Mouse (Mus musculus): ENCODE measurements around the gene Wdhd1.
"Not testable (repeated sequence)": the region's sequence is repeated elsewhere in the genome, so short reads cannot be mapped to it uniquely, and the experiment has no call there.

Wdhd1 gene

DNA sequence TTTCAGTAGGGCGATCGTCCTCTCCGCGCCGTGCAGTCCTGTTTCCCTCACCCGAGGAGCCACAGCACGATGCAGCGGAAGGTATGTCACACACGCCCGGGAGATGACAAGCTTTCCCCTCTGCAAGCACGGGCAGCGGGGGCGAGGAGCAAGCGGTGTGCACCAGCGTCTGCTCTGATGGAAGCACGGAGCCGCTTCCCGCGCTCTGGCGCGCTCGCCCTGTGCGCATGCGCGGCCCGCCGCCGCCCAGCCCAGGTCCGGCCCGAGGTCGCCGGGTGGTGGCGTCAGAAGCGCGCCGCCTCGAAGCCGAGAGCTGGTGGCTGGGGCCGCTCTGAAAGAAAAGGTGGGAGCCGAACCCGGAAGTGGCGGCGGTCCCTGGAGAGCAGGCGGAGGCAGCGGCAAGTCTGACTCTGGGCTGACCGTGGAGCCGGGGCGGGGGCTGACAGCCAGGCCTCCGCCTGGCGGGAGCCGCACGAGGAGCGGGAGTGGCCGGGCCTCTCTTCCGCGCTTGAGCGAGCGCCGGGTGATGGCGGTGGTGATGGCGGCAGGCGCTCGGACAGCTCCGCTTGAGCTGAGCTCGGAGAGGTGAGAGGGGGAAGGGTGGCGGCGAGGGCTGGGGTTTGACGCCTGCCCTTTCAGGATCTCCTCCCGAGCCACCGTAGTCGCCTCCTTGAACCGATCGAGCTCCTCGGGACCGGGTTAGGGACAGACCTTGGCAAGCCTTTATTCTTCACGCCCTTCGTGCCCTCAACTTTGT, at the start of gene Wdhd1, which contains the start of gene Socs4:
TSS of gene Wdhd1 (minus strand) at position 221 of the 757 bp plus-strand sequence.
TSS of gene Socs4 (plus strand) at position 295 of the 757 bp plus-strand sequence.
- peak; percentile 94 for DNase-seq

DNA sequence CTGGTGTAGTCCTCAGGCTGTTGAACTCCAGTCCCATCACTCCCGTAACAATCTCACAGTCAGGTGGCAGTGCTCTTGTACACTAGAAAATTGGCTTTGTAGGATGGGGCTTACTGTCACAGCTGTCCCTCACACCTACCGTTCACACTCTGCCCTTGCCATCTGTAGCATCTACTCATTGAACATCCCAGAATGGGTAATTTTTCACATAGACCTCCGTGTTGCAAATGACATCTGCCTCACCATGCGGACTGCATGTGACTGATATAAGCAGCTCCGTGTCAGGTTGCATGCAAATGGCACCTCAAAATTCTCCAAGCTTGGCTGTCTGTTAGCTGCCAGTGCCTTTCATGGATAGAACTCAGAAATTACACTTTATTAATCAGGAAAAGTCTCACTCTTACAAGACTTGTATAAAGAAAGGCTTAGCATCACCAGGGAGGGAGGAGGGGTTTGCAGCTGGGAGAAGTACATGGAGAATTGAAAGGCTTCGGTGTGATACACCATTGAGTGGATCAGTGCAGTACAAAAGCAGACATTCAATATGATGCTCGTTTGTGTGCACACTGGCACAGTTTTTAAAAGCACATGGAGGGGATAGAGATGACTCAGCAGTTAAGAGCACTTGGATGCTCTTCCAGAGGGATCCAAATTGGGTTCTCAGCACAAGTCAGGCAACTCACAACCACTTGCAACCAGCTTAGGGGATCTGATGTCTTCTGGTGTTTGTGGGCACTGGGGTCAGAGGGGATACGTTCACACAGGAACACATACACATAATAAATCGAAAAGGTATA, 49.5 kb upstream of the Wdhd1 start:
- no peak for DNase-seq

DNA sequence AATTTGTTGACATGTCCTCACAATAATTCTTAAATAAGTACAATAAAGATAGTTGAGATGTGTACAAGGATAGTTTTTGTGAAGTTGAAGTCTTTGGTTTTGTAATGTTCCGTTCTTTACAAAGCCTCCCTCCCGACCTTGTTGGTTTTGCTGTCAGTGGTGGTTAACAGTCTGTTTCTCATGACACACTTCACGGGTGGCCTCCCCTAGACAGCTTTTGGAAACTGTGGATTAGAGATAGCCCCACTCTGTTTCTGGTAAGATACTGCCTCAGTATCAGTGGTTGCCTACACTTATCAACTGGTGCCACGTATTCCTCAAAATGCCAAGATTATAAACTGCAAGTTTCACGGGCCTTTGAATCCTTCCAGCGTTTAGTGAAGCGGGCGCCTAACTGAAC, 44.9 kb upstream of the Wdhd1 start:
- DNase-seq, result not testable (repeated sequence)

DNA sequence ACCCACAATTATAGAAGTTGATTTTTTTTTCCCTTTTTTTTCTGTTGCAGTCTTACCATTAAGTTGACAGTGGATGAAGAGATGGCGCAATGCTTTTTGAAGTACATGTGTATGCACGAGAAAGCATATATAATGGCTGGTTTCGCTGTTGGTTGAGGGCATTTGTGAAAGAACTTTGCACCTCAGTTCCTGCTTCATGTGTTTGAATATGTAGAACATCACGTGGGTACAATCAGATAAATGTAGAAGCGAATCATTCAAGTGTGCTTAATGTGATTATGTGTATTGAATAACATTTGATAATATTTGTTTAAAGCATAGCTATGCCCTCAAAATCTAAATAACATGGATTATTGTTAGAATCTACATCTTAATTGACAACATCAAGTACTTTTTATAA, 42.7 kb upstream of the Wdhd1 start:
- no peak for DNase-seq

DNA sequence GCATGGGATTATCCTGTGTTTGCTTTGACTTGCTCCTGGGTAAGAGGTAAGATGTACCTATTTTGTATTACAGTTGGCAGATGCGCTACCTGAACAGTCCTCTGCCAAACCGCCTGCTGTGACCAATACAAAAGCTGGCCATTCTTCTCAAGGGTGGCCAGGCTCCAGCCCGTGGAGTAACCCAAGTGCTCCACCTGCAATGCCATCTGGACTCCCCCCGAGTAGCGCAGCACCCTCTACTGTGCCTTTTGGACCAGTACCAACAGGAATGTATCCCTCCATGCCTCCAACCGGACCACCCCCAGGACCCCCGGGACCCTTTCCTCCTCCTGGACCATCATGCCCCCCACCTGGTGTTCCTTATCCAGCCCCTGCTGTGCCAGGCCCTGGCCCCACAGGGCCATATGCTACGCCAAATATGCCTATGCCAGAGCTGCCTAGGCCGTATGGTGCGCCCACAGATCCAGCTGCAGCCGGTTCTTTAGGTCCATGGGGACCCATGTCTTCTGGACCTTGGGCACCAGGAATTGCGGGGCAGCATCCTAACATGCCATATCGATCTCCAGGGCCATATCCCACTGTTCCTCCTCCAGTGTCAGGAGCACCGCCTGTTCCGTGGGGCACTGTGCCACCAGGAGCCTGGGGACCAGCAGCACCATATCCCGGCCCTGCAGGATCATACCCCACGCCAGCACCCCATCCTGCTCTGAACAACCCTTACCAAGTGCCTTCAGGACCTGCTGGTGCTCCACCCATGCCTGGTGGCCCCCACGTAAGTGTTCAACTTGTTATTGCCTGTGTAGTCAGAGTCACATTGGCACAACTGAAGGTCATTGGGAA, 33.9 kb upstream of the Wdhd1 start:
- DNase-seq, result no peak

DNA sequence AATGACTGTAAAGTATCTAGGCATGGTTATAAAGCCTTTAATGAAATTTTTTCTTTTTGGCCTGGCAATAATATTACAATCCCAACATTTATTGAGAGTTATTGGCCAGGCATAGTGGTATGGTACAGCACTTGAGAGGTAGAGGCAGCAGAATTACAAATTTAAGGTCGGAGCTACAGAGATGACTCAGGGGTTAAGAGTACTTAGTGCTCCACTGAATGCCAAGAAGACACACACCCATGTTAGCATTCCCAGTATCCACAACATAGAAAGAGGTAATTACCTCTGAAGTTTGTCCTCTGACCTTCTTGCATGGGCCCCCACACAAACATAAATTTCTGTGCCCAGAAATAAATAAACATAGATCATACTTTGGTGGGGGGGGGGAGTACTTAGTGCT, 32.4 kb upstream of the Wdhd1 start:
- DNase-seq, result no peak

DNA sequence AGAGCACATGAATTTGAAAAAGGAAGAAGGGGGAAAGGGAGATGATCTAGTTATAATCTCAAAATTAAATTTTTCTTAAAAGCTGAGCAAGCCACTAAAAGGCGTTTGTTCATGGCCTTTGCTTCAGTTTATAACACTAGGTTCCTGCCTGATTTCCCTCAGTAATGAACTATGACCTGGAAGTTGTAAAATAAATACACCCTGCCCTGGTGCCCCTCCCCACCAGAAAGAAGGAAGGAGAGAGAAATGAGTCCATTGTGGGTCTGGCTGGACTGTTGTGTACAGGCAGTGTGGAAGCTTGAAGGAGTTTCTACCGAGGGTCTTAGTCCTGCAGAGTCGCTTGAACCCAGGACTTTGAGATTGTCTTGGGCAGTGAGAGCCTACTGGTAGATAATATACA, 31.0 kb upstream of the Wdhd1 start:
- no peak for DNase-seq

DNA sequence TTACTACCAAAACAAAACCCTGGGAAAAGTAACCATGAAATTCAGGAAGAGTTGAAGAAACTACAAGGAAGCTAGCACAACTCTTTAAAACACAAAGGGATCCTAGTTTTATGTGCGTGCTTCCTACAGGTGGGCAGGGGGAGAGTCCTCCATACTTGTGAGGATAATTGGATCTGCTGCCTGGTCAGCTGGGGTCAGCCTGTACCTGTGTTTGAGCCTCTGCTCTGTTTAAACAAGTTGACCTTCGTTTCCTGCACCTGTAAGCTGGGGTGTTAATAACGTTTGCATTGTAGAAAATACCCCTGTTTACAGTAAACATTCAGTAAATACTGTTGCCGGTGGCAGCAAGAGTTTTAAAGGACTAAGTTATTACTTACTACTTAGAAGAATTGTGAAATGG, 29.3 kb upstream of the Wdhd1 start:
- no peak for DNase-seq

DNA sequence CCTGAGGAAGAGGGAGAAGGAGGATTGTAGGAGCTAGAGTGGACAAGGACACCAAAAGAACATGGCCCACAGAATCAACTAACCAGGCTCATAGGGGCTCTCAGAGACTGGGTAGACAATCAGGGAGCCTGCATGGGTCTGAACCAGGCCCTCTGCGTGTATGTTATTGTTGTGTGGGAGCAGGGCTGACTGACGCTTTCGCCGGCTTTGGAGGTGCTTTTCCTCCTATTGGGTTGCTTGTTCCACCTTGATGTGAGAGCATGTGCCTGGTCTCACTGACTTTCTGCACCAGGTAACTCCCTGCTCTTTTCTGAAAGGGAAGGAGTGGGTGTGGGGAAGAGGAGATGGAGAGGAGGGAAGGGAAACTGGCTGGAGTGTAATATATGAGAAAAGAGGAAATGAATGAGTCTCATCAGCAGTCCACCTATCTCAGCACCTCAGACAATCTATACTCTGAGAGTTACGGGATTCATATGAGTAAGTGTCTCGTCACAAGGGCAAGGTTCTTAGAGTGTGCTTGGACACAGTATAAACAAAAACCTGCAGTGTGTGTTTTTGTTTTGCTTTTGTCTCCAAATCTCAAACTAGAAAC, 28.3 kb upstream of the Wdhd1 start:
- DNase-seq, result no peak

DNA sequence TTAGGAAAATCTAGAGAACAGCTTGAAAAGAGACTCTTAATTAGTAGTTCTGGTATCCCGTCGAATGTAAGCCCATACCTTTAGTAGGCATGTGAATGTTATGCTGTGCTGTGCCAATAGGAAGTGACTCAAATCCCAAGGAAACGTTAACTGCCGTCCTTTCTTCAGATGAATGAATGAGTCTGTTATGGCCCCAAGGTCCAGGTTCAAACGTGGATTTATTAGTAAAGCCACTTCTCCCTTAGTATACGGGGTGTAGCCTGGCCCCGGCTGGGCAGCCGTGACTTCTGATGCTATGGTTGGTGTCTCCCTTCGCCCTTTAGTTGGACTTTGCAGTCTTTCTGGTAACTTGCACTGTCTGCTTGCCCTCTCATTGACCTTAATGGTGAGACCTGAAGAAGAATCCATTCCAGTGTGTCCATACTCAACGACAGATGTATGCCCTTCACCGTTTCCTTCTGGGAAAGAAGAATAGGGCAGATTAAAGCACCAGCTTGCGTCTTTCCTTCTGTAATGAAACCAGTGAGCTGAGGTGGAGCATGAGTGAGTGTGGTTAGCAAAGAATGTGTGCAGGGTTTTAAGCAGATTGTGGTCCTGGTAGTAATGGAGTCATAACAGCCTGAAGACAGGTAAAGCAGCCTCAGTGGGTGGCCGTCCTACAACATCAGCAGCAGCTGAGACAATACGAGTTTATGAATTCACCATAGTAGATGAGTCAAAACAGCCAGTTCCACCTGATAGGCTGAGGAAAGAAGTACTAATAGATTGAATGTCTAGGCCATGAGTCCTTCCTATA, 26.4 kb upstream of the Wdhd1 start:
- no peak for DNase-seq

DNA sequence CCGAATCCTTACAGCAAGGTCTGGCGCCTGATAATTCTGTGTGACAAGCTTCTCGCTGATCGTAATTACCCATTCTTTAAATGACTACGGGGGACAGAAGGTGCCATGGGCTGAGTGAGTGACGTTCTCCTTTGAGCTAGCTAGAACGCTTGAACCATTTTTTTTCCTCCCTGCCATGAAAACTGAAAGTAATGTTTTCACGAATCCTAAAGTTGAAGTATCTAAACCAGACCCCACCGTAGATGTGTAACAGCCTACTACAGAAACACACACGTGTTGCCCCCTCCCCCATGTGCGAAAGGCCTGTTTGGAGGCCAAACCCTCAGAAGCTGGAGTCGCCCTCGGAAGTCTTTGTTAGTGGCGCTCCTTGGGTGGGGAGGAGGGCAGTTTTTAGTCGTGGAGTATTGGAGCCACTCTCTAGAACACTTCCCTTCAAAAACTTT, 22.2 kb upstream of the Wdhd1 start:
- DNase-seq, result no peak

DNA sequence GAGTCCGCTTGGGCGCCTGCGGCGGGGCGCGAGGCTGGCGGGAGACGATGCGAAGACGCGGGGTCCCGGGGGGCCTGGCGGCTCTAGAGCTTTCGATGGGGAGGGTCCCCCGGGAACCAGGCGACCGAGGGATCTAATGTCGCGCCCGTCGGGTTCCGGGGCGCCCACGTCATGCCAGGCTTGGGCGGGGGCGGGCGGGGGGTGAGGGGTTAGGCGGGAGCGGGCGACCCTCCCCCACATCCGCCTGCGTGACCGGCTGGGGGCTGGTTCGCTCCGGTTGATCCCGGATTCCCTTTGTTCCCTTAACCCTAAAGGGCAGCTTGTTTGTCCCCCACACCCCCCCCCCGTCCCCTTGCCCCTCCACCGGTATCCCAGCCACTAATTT, 21.7 kb upstream of the Wdhd1 start:
- DNase-seq, result no peak

DNA sequence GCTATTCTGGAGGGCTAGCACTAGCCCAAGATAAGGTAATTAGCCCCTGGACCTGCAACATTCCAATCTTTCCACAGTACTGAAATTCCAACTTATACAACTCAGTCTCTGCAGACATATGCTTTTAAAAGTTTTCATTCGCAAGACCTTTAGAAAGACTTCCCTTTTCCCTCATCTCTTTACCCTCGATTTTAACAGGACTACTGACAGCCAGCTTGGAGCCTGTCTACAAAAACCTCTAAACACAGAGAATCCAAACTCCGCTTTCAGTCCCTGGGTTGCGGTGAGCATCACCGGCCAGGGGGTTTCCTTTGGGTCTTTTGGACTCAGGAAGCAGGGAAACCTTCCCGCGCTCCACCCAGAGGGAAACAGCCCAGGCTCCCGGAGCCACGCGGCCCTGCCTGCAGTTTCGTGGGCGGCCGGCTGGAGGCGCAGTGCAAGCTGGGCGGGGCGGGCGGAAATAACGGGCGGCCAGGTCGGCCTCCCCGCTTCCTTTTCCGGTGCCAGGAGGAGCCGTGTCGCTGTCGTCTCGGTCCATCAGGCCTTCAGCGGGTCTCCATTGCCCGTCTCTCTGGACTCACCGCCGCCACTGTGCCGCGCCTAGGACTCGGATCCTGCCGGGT, 21.2 kb upstream of the Wdhd1 start, which contains the start of gene Mapk1ip1l:
TSS of gene Mapk1ip1l (plus strand) at position 482 of the 623 bp plus-strand sequence.
- peak; percentile 95 for DNase-seq

DNA sequence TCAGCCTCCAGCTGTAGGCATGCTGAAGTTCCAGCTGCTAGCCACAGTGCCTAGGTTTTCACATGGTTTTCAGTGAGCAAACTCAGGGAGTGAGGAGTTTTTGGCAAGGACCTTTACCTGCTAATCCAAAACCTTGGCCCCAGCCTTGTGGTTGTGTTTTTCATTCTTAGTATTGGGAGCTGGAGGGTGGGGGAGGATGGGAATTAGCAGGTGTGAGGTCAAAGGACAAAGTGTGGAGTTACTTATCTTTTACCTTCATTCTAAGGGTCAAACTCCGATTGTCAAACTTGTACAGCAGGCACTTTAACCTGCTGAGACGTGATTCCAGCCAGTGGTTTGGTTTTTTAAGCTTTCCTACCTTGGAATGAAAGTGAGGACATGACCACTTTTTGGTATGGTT, 19.6 kb upstream of the Wdhd1 start:
- no peak for DNase-seq

DNA sequence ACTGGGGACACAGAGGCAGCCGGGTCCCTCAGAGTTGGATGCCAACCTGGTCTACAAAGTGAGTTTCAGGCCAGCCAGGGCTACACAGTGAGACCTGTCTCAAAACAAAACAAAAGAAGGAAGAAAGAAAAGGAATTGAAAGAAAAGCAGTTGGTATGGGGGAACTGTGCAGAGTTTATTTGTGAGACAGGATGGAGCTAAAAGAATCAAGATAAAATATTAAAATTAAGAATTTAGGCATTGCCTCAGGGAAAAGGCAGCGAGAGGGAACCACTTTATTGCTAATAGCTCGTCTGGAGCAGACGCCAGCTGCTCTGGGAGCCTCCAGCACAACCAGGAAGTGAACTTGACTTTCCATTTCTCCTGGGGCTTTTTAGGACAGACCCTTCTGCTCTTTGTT, 17.5 kb upstream of the Wdhd1 start:
- no peak for DNase-seq

DNA sequence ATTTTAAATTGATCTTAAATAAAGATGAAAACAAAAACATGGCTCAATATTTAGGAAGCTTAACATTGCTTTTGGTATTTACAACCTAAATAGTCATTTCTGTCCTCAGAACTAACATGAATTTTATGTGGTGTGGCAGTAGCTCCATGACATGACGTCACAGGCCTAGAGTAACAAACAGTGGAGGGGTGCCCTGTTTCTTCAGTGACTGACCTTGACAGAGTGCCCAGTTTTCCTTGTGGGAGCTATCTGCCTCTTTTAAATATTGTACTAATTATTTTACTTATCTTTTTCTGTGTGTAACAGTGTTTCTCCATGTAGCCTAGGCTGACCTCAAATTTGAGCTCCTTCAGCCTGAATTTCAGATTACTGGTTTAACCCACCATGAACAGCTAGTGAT, 15.1 kb upstream of the Wdhd1 start:
- DNase-seq, result no peak

DNA sequence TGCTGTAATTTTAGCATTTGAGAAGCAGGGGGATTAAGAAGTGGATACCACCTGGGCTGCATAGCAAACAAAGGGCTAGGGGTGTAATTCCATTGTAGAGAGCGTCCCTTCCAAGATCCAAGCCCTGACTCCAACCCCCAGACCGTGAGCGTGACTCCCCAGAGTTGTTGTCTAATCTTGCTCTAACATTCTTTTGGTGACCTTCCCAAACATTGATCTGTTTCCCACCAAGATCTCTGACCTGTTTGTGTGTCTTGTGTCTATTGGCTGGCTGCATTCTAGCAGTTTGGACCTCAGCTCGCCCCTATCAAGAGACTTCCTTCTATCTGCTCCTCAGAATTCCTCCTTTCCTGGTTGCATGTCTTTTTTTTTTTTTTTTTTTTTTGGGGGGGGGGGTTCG, 10.4 kb upstream of the Wdhd1 start:
- DNase-seq, result no peak

DNA sequence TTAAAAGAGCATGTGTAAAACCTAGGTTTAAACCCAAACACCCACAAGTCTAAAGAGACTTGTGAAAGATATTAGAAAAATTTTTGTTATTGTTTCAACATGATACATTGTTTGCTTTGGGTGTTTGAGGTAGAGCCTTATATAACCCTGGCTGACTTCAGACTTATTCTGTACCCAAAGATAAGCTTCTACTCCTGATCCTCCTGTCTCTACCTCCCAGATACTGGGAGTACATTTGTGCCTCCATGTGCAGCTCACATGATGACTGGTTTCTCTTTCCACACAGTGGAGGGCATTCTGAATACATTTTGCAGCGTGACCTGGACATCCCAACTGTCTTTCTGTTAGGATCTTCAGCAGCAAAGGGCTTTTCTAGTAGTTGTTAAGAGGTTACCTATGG, 9.6 kb upstream of the Wdhd1 start:
- DNase-seq, result no peak

DNA sequence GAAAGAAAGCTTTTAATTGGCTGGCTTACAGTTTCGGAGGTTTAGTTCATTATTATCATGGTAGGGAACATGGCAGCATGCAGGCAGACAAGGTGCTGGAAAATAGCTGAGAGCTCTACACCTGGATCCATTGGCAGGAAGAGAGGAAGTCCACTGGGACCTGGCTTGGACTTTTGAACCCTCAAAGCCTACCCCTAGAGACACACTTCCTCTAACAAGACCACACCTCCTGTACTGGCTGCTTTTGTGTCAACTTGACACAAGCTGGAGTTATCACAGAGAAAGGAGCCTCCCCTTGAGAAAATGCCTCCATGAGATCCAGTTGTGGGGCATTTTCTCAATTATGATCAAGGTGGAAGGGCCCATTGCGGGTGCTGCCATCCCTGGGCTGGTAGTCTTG, 8.6 kb upstream of the Wdhd1 start:
- no peak for DNase-seq

DNA sequence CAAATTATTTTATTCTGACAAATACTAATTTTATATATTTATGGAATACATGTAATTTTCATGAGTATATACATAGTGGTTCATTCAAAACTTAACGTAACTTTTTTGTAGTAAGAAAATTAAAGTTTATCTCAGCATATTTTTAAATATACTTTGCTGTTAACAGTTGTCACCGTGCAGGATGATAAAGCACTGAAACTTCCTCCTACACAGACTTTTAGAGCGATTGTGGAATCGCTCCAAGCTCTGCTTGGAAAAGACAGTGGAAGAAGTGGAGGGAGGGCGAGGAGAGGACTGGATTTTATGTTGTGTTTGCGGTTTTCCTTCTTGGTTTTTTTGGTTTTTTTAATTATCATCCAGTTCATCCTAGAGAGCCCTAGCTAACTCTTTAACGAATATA, 6.9 kb upstream of the Wdhd1 start:
- DNase-seq, result no peak

DNA sequence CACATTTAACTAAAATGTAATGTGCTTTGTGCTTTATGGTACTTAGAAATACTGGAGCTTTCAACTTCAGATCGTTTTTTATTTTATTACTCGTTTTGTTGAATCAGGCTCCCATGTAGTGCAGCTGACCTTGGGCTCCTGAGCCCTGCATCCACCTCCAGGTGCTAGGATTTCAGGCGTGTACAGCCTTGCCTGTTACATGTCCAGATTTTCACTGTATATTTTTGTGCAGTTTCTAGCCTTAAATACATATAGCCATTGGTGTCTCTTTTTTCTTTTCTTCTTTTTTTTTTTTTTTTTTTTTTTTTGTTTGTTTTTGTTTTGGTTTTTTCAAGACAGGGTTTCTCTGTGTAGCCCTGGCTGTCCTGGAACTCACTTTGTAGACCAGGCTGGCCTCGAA, 4.9 kb upstream of the Wdhd1 start:
- no peak for DNase-seq

DNA sequence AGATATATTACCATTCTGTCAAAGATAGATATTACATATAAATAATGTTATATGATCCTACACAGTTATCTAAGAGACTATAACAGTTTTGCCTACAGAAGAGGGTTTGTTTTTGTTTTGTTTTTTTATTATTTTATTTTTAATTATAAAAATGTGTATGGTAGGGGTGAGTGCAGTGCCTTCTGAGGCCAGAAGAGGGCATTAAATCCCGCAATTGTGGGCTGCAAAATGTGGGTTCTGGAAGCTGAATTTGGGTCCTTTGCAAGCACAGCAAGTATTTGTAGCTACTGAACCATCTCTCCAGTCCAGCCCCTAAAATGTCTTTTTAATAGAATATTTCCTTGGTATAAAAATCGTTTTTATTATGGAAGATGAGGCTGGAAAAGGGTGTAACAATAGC, 2.4 kb upstream of the Wdhd1 start:
- DNase-seq, result no peak
